Mouse (Mus musculus) erythroblast, embryonic 14.5 days (primary cell): ENCODE measurements around the gene Igtp.

Source experiments
- GATA1 ChIP-seq: IDR thresholded peaks from 2 replicates; pipeline ENCODE4 v1.6.1; 2012; ENCODE audit warnings: low read length, inconsistent platforms, mixed read lengths
- TAL1 ChIP-seq: IDR thresholded peaks from 3 replicates; pipeline ENCODE4 v1.6.1; 2012; ENCODE audit warnings: low read length, inconsistent platforms, mixed read lengths

DNA sequence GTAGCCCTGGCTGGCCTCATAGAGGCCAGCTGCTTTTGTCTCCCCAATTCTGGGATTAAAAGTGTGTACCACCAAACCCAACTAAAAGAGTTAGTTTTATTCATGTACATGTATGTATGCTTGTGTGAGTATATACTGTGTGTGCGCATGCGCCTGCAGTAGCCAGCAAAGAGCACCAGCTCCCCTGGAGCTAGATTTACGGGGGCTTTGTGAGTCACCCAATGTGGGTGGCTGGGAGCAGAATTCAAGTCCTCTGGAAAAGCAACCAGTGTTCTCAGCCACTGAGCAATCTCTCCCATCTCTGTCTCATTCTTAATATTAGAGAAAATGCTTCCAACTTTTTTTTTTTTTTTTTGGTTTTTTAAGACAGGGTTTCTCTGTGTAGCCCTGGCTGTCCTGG lies 55.1 kb downstream of the Igtp start:
- TF ChIP-seq TAL1: no peak
- no peak for TF ChIP-seq GATA1
